Mouse (Mus musculus) urinary bladder, postnatal 25 days (tissue): ENCODE measurements around the gene Espn.

Source experiments
- DNase-seq: peaks from one replicate; pipeline ENCODE4 v3.0.0; 2022; ENCODE audit warnings: low spot score

The Espn gene

DNA sequence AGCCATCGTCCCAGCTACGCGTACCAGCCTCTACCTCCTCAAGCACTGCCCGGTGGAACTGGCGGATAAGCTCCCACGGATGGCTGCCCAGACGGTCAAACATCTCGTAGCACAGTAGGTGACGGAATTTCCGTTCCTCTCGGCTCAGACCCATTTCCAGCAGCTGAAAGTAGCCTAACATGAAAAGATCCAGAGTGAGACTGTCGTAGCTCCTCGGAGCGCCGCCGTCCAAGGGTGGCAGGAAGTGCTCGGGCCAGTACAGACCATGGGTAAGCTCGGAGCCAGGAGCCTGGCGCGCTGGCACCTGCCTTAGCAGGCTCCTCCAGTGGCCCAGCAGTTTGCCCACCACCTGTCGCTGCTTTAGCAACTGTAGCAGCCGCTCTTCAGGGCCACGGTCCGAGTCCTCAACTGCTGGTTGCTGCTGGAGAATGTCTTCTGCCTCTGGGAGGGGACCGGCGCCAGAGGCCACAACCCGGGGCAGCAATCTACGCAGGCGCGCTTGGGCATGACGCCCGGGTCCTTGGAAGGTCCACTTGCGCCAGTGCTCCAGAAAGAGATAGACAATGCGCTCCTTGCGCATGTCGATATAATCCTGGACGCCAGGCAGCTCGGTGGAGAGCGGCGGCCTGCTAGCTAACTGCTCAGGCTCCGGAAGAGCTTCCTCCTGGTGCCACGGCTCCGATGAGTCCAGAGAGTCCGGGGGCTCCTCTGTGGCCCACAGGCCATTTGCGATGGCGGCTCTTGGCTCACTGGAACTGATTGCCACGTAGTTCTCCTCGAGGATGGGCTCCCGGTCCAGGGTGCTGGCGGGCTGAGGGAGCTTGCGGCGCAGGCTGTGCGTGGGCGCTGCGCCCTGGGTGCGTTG lies 26.8 kb downstream of the Espn start:
- DNase-seq = no peak

DNA sequence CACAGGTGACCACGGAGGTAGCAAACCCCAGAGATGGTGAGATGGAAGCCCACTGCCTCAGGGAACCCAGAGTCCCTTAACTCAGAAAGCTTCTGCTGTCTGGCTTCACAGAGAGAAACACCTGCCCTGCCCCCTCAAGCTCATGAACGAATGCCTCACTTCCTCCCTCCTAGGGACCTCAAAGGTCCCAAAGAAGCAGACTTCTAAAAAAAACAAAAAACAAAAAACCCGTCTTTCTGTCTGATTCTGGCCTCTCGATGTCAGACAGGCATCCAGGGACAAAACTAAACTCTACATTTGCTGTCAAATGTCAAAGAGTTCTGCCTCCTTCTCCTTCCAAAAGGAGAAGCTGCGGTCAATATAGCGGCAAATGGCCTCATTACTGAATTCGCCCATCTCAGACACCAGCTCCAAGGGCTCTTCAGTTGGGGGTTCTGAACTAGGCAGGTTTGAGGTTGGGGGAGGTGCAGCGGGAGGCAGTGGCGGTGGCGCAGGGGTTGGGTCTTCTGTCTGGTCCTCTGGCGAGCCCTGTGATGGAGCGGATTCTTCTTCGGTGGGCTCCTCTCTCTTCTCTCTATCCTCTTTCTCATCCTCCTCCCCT lies 27.7 kb downstream of the Espn start:
- no peak for DNase-seq

DNA sequence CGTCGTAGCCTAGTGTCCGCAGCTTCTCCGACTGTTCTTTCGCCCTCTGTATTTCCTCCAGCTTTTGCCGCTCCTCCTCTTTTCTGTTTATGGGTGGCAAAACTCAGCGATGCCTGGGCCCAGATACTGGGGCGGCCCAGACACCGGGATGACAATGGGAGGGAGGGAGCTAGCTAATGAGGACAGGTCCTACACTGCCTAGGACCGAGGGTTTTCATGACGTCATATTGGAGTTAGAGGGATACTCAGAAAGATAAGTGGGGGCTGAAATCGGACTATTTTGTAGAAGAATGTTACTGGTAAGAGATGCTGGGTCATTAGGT lies 31.0 kb downstream of the Espn start:
- no peak for DNase-seq

DNA sequence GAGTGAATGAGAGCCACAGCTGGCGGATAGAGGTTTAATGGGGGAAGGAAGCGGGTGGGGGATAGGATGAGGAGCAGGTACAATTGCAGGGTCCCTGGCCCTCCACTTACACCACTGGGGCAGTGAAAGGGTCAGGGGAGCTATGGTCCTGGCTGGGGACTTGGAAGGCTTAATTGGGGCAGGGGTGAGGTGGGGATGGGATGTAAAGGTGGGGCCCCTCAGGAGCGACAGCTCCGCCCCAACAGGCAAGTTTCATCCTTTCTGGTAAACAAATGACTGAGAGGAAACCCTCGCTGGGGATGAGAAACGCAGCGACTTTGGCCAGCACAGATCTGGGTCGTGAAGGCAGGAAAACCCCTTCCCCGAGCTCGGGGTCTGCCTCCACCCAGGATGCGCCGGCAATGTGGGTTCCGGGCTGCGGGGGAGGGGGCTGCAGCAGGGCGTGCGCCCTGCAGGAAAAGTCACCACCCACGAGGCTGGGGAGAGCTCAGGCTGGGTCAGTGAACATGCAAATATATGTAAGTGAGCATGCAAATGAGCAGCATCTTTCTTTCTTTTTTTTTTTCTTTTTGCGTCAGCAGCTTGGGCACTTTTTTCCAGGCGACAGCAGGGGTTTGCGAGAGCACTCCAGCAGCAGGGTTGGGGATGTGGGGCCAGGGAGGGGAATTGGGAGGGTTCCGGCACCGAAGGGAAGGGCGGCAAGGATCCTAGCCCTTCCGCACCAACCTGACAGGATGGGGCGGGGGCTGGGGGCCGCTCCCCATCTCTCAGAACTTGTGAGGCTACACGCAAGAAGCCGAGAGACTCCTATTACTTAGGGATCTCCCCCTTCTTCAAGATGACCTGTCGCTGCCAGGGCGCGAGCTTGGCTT lies 31.6 kb downstream of the Espn start:
- DNase-seq = no peak

DNA sequence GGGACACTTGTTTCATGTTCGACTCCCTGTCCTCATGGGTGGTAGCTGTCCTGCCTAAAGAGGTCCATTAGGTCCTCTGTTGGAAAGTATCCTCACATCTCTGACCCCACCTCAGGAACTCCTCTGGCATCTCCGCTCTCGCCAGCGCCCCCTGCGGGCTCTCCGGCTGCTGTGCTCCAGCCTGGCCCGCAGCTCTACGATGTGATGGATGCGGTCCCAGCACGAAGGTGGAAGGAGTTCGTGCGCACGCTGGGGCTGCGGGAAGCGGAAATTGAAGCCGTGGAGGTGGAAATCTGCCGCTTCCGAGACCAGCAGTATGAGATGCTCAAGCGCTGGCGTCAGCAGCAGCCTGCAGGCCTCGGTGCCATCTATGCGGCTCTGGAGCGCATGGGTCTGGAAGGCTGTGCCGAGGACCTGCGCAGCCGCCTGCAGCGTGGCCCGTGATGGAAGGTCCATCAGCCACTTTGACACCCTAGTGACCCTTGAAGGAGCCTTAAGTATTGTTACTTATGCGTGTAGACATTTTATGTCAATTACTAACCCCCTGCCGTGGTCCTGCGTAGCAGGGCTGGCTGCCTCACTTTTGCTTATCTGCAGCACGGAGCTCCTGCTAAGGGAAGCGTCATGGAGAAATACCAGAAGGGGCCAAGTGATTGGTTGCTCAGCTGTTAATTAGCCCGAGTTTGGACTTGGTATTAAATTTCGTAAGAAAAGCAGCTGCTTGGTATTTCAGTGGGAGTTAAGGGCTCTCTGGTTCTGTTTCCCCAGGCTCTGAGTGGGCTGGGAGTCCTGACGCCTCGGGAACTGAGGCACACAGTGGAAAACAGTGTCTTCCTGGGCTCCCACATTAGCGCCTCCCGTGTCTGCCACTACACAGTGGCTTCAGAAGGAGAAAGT lies 32.5 kb downstream of the Espn start:
- no peak for DNase-seq

DNA sequence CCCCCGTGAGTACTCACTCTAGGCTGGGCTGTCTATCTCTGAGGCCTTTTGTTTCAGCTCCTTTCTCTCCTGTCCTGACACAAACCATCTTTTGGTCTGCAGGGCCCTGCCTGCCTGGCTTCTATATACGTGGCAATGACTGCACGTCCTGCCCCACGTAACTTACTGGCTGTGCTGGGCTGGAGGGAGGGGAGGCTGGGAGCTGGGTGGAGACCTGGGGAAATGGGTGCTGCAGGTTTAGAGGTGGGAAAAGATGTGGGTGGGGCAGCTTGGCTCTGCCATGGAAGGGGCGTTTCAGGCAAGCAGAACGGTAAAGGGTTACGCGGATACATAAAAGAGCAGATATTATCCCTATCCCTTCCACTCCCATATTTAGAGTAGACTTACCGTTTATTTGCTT lies 34.6 kb downstream of the Espn start:
- no peak for DNase-seq

DNA sequence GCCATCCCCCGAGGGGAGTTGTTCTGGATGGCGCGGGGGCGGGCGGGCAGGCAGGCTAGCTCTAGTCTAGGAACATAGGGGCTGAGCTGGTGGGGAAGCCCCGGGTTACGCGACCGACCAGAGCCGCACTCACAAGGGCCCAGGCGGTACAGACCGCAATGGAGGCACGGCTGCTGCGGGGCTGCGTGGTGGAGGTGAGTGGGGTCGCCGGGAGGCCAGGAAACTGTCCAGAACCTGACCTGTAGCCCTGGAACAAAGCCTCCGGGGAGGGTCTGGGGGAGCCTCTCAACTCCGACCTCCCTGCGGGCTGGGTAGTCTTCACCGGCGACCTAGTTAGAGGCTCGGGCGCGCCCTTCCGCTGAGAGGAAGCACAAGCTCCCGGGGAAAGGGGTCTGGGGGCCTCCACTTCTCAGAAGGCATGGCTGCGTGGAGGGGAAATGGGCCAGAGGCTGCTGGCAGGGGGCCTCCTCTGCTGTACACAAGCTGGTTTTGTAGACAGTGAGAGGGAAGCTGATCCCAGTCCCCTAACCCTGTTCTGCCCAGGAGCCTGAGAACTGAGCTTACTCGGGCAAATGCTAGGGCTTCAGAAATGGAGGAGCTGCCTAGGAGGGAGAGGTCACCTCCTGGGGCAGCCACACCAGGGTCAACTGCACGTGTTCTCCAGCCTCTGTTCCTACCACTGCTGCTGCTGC lies 36.1 kb downstream of the Espn start, which contains the start of gene Tnfrsf25:
Gene Tnfrsf25, plus strand, starts transcription at position 14 of the 692 bp plus-strand sequence.
- no peak for DNase-seq

DNA sequence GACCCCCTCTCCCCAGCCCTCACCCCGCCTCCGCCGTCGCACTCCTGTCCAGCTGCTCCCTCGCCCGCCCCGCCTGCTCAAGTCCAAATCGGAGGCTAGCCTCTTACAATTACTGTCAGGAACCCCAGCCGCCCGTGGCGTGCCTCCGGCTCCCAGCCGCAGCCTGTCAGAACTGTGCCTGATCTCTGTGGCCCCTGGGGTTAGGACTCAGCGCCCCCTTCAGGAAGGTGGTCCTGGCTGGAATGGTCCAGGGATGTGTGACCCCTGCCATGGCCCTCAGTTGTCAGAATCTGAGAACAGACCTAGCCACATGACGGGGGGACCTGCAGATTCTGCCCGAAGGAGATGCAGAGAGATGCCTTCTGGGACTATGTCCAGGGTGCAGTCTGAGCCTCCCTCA lies 38.1 kb downstream of the Espn start:
- no peak for DNase-seq

DNA sequence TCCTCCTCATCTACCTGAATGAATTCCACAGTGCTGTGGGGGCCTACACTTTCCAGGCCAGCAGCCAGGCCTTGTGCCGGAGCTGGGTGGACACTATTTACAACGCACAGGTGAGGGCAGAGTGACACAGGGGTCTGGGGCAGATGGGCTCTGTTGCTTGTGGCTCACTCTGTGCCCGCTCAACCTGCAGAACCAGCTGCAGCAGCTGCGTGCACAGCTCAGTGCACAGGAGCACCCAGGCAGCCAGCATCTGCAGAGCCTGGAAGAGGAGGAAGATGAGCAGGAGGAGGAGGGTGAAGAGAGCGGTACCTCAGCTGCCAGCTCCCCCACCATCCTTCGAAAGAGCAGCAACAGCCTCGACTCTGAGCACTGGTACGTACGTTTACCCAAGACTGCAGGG lies 39.8 kb downstream of the Espn start:
- DNase-seq = no peak

DNA sequence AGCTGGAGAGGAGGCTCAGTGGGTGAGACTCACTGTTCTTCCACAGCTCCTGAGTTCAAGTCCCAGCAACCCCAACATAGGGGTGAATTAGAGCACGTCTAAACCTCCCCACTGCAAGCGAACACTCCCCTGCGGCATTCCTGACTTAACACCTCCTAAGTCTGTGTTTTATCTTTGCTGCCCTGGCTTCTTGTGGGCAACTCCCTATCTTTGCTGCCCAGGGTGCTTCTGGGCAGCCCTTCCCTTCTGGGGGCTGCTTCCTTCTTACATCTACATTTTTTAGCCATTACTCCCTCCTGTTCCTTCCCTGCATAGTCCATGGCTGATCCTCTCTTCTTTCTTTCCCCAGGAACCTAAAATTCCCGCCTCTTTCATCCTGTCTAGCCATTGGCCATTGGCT lies 41.5 kb downstream of the Espn start:
- no peak for DNase-seq

DNA sequence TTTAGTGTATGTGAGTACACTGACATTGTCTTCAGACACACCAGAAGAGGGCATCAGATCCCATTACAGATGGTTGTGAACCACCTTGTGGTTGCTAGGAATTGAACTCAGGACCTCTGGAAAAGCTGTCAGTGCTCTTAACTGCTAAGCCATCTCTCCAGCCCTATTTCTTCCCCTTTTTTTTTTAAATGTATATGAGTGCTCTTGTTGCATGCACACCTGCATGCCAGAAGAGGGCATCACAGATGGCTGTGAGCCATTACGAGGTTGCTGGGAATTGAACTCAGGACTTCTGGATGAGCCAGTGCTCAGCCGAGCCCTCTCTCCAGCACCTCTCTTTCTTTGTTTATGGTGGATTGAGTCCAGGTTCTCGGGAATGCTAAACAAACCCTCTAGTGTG lies 42.7 kb downstream of the Espn start:
- DNase-seq = no peak

DNA sequence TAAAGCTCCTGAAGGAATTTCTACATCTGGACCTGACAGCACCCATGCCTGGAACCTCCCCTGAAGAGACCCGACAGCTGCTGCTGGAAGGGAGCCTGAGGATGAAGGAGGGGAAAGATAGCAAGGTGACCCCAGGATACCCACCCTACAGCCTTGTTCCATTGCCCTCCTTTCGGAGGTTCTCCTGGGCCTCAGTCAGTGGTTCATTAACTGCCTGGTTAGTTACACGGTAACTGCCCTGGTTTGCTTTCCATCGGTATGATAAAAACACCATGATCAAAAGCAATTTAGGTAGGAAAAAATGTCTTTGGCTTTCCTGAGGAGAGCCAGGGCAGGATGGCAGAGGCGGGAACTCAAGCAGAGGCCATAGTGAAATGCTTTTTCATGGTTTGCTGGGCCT lies 43.5 kb downstream of the Espn start:
- no peak for DNase-seq

DNA sequence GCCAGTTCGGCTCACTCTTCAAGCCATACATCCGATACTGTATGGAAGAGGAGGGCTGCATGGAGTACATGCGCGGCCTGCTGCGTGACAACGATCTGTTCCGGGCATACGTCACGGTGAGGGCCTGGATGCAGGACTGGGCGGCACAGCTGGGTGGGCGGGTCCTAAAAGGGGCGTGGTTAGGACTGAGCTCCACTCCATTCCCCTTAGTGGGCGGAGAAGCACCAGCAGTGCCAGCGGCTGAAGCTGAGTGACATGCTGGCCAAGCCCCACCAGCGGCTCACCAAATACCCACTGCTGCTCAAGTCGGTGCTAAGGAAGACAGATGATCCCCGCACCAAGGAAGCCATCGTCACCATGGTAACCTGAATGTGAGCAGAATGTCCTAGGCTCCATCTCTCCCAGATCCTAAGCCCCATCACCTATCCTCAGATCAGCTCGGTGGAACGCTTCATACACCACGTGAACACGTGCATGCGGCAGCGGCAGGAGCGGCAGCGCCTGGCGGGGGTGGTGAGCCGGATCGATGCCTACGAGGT lies 44.1 kb downstream of the Espn start:
- peak; percentile 78 for DNase-seq

DNA sequence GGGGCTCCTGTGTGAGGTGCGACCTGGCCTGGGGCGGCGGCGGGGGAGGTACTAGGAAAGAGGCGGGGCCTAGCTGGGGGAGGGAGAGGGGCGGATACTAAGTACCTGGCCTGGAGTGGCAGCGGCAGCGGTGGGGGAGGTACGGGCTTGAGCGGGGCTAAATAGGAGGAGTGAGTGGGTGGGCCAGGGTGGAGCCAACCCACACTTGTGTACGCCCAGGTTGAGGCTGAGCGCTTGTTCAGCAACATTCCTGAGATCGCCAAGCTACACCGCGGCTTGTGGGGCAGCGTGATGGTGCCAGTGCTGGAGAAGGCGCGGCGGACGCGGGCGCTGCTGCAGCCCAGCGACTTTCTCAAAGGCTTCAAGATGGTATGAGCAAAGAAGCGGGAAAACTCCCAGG lies 44.7 kb downstream of the Espn start:
- peak; percentile 66 for DNase-seq

DNA sequence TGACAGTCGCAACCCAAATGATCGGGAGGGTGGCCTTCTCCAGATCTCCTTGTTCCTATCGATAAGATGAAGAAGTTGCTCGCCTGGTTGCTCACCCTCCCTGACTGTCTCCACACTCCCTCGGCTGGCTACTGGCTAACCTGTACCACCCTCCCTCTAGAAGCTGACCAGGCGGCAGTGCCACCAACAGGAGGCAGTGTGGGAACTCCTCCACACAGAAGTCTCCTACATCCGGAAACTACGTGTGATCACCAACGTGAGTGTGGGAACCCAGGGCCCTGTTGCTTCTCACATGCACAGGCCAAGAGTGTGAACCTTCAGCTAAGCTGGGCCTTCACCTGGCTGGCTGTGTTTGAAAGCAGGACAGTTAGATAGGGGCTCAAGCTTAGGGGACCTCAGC lies 45.4 kb downstream of the Espn start:
- DNase-seq = no peak

DNA sequence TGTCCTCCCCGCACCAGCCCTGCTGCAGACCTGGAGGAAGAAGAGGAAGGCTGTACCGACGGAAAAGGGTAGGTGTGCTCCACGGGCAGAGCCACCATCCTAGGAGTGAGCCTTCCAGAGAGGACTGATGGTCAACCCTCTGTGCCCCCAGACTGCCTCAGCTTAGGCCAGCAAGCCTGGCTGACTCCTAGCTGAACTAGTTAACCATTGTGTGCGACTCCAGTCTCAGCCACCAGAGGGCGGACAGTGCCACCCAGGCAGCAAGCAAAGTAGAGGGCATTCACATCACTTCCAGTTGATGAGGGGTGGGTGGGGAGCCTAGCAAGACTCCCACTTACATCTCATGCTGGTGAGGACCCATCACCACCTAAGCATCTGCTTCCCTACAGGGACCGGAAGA lies 49.1 kb downstream of the Espn start:
- DNase-seq = peak; percentile 68

DNA sequence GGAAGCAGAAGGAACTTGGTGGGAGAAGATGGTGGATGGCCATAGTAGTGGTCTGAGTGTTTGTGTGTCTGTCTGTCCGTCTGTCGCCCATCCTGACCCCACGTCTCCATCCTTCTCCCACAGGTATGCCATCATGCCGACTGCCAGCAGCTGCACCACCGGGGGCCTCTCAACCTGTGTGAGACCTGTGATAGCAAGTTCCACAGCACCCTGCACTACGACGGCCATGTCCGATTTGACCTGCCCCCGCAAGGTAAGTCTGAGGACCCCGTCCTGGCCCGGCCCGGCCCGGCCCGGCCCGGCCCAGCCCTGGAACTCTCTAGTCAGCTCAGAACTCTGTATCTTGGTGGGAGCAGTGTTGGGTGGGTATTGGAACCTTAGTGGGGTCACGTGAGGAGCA lies 50.2 kb downstream of the Espn start:
- DNase-seq = no peak

DNA sequence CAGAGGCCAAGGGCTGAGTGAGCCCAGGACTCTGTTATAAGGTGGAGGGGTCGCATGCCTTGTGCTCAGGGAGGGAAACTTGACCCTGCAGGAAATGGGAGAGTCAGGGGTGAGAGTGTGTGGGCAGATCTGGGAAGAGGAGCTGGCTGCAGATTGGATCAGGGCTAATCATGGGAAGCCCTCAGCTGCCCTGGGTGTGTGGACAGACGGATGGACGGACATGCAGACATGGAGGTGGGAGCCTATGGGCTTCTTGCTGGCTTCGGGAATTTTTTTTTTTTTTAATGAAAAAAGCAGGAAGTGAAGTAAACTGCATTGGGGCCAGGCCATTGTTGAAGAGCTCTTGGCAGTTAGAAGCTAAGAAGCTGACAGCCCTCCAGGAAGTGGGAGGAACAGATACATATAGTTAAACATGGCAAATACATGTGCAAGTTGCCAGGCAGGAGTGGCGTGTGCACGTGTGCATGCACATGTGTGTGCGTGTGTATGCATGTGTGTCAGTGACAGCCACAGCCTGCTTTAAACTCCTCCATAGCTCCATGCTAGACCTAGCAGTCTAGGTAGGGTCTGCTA lies 51.0 kb downstream of the Espn start:
- no peak for DNase-seq

DNA sequence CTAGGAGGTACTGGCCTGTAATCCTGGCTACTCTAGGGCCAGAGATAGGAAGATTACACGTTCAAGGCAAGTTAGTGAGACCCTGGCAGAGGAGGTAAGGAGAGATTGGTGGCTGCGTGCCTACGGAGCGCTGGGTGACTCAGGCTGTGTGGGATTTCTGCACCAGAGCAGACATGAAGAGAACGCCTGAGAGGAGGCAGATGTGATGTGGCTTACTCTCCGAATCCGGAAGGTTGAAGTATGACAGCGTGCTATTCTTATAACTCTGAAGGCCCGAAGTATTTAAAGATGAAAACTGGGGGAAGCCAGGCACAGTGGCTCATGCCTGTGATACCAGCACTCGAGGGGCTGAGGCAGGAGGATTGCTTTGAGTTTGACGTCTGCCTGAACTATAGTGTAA lies 51.6 kb downstream of the Espn start:
- DNase-seq = no peak

DNA sequence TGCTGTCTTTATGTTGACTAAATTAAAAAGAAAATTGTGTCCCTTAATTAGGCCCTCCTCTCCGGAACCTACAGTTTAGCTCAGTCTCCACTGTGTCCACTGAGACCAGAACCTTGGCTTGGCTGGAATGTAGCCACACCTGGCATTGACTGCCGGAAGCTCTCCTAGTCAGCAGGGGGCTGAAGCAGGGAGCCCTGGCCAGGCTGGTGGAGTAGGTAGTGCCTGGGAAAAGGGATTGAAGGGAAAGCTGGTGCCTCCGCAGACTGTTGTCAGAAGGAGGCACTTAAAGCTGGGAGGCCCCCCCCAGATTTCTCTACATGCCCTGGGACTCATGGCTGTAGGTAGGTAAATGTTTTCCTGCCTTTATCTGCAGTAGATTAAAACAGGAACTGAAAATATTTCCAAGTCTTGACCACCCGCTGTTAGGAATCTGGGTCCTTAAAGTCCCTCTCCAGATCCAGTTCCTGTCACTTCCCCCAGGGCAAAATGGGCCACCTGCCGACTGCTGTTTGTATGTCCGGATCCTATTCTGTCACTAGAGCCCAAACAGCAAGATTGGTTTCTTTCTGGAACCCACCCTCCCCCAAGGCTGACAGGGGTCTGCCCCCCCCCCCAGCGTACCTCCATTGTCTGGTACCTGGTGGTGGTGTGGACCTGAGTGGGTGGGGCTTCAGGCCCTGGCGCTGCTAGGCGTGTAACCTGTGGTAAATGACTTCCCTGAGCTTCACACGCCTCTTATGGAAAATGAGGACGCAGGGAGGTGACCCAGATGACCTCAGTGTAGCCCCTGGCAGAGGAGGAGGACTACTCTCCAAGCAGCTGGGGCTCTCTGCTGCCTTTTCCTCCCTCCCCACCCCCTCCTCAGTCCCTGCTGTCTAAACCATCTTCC lies 54.0 kb downstream of the Espn start:
- no peak for DNase-seq
